Mouse (Mus musculus) forebrain, embryonic 11.5 days (tissue): ENCODE data around the gene Gatb. TPM values are rescaled to one million over a fixed set of nuclear protein-coding genes. Genes with fewer than 3 reads are reported as not detected.

Source experiments
- ATAC-seq: fragments of 200-750 bp; cut with Nextera tagmentation; replicated peaks from 2 replicates; pipeline ENCODE4 v1.8.0; 2017; ENCODE audit warnings: moderate TSS enrichment; ENCODE audit not compliant: low FRiP score
- DNase-seq: peaks from one replicate; pipeline ENCODE4 v3.0.0-alpha.2; 2017; ENCODE audit warnings: low spot score
- H3K27ac ChIP-seq: fragments of 300-500 bp; sonication (generic); 2 replicates; pipeline ENCODE4 v1.5.1; 2014; ENCODE audit warnings: low read depth, low read length
- H3K27me3 ChIP-seq: fragments of 300-500 bp; sonication (generic); 2 replicates; pipeline ENCODE4 v1.6.1; 2014; ENCODE audit warnings: mild to moderate bottlenecking, low read length, mixed read lengths; ENCODE audit not compliant: control insufficient read depth, insufficient read depth
- H3K36me3 ChIP-seq: fragments of 300-500 bp; sonication (generic); 2 replicates; pipeline ENCODE4 v1.6.1; 2014; ENCODE audit warnings: mild to moderate bottlenecking, low read length, moderate library complexity, mixed read lengths; ENCODE audit not compliant: control insufficient read depth, insufficient read depth
- H3K4me1 ChIP-seq: fragments of 300-500 bp; sonication (generic); replicated peaks from 2 replicates; pipeline ENCODE4 v1.6.1; 2014; ENCODE audit warnings: low read length, mixed read lengths; ENCODE audit not compliant: control insufficient read depth, insufficient read depth
- H3K4me2 ChIP-seq: fragments of 300-500 bp; sonication (generic); 2 replicates; pipeline ENCODE4 v1.6.1; 2014; ENCODE audit warnings: low read depth, mild to moderate bottlenecking, low read length, moderate library complexity, mixed read lengths; ENCODE audit not compliant: severe bottlenecking
- H3K4me3 ChIP-seq: fragments of 300-500 bp; sonication (generic); 2 replicates; pipeline ENCODE4 v1.5.1; 2014; ENCODE audit warnings: low read depth, low read length
- H3K9ac ChIP-seq: fragments of 300-500 bp; sonication (generic); 2 replicates; pipeline ENCODE4 v1.6.1; 2014; ENCODE audit warnings: low read length
- H3K9me3 ChIP-seq: fragments of 300-500 bp; sonication (generic); 2 replicates; pipeline ENCODE4 v1.6.1; 2016; ENCODE audit warnings: low read length, mixed read lengths; ENCODE audit not compliant: control insufficient read depth
- WGBS: fragments of 180-500 bp; shearing (Covaris S2); extraction: QIAGEN DNeasy Blood & Tissue Kit; methylation state at CpG from one replicate; pipeline ENCODE4 v1.1.7; 2014; 5-methylcytosine and 5-hydroxymethylcytosine counted together
- polyA plus RNA-seq: library from polyadenylated mRNA; unstranded; fragments of >200 nt; fragmentation: Nextera tagmentation; extraction: Ambion mirVana; gene quantifications from 2 replicates; pipeline ENCODE4 v1.2.1, GENCODE M21; 2014

Gene Gatb
- polyA plus RNA-seq, 1 experiment from 2014 or later: 25.6 TPM

- ATAC-seq (no peak), DNase-seq (no peak)
- Histone ChIP-seq H3K4me2 (no peak overlapping the region), H3K9me3 (no peaks in the 10 kb centered on the region), H3K27me3 (no peaks in the 10 kb centered on the region), H3K9ac (no peak overlapping the region), H3K27ac (no peak overlapping the region), H3K4me3 (no peak overlapping the region), H3K4me1 (peaks cover 11% of the 10 kb centered on the region; the same call in 1 of the 2 replicates), H3K36me3 (no peaks in the 10 kb centered on the region)
- WGBS: 94% methylated on average over 2 of the region's 2 CpGs
These were observed 33.8 kb downstream of the Gatb start for GRCm38 (mm10) chr3:85607753-85608152.

DNA sequence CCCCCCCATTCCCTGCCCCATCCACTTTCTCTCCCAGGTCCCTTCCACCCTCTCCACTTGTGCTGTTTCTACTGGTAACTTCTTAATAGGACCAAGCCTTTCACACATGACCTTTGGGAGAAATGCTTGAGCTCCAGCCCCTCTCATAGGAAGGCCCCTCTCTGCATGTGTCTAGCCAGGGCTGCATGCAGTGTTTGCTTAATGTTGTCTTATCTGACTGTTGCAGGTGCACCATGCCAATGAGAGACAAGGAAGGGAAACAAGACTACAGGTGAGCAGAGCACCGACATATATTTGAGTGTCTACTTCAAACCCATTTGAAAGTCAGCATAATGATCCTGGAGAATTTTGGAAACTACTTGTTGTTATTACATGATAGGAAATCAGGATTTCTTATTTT, 42.5 kb downstream of the Gatb start:
- H3K4me2 ChIP-seq: no peak overlapping the region
- no peak overlapping the region for H3K9ac ChIP-seq
- no peak overlapping the region for H3K27ac ChIP-seq
- H3K4me3 ChIP-seq: no peak overlapping the region
- no peak for DNase-seq
- no peaks in the 10 kb centered on the region for H3K4me1 ChIP-seq
- no peak for ATAC-seq
- no peaks in the 10 kb centered on the region; the same call in 1 of the 2 replicates for H3K36me3 ChIP-seq
- no peaks in the 10 kb centered on the region for H3K9me3 ChIP-seq
- no peaks in the 10 kb centered on the region for H3K27me3 ChIP-seq
- WGBS: 95% methylated on average over 1 of the region's 1 CpGs

- Histone ChIP-seq H3K27ac (no peak overlapping the region), H3K4me1 (no peaks in the 10 kb centered on the region)
- 83% methylated on average over 6 of the region's 6 CpGs for WGBS
These were observed 45.0 kb downstream of the Gatb start for GRCm38 (mm10) chr3:85618885-85619284.

DNA sequence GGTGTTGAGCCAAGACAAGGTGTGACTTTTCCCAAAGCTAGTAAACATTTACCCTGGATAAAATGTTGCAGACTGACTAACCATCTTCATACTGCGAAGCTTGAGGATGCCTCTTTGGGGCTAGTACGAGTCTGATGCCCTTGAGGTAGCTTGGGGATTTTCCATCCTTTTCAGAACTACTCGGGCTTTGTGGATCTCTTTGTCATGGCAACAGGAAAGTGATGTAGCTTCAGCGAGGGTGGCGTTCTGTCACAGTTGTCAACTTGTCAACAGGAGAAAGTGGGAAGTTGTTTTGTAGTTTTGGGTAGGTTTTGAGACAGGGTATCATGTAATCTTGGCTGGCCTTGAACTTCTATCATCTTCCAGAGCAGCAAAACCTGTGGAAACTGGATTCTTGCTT, 45.4 kb downstream of the Gatb start:
- DNase-seq (no peak), ATAC-seq (no peak)
- WGBS: 87% methylated on average over 5 of the region's 5 CpGs

More at GRCm38 (mm10) chr3:85618885-85619284, 45.0 kb downstream of the Gatb start:
- H3K9me3 ChIP-seq: no peaks in the 10 kb centered on the region
- no peak for ATAC-seq
- H3K27me3 ChIP-seq: no peaks in the 10 kb centered on the region
- no peak overlapping the region for H3K4me2 ChIP-seq
- H3K36me3 ChIP-seq: no peaks in the 10 kb centered on the region; the same call in 1 of the 2 replicates
- H3K9ac ChIP-seq: no peak overlapping the region
- DNase-seq: no peak
- H3K4me3 ChIP-seq: no peak overlapping the region

GRCm38 (mm10) chr3:85619751-85620150, 45.8 kb downstream of the Gatb start:
- 92% methylated on average over 1 of the region's 1 CpGs for WGBS

More for the DNA sequence above, 45.4 kb downstream of the Gatb start:
- H3K4me3 ChIP-seq: no peak overlapping the region
- H3K4me1 ChIP-seq: no peaks in the 10 kb centered on the region
- H3K27ac ChIP-seq: no peak overlapping the region
- H3K36me3 ChIP-seq: no peaks in the 10 kb centered on the region; the same call in 1 of the 2 replicates
- H3K27me3 ChIP-seq: no peaks in the 10 kb centered on the region
- H3K9ac ChIP-seq: no peak overlapping the region
- H3K4me2 ChIP-seq: no peak overlapping the region
- H3K9me3 ChIP-seq: no peaks in the 10 kb centered on the region

GRCm38 (mm10) chr3:85629895-85630510, 56.1 kb downstream of the Gatb start:
- Histone ChIP-seq H3K36me3 (no peaks in the 10 kb centered on the region), H3K27ac (no peak overlapping the region), H3K9me3 (no peaks in the 10 kb centered on the region), H3K4me2 (no peak overlapping the region), H3K9ac (no peak overlapping the region), H3K27me3 (no peaks in the 10 kb centered on the region), H3K4me1 (no peaks in the 10 kb centered on the region), H3K4me3 (no peak overlapping the region)
- no peak for DNase-seq
- WGBS: 98% methylated on average over 4 of the region's 4 CpGs
- ATAC-seq: no peak

More at GRCm38 (mm10) chr3:85619751-85620150, 45.8 kb downstream of the Gatb start:
- ATAC-seq (no peak), DNase-seq (no peak)
- Histone ChIP-seq H3K27ac (no peak overlapping the region), H3K9ac (no peak overlapping the region), H3K27me3 (no peaks in the 10 kb centered on the region), H3K9me3 (no peaks in the 10 kb centered on the region), H3K4me3 (no peak overlapping the region), H3K4me1 (no peaks in the 10 kb centered on the region), H3K36me3 (no peaks in the 10 kb centered on the region; the same call in 1 of the 2 replicates), H3K4me2 (no peak overlapping the region)

DNA sequence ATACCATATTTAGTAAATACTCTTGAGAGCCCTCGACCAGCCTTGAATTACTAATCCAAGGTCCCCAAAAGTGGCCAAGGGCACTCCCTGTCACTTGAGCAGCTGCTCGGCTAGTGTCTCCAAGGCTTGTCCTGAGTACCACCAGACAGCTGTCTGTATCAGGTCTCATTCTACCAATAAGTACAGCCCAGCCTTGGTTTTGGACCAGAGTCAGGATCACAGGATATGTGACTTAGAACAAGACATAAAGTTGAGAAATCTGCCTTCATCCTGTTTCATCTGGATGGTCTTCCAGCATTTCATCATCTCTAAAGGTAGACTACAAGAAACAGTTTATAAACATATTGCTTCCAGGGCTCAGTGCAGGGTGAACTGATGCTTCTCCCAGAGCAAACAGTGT, 59.8 kb downstream of the Gatb start:
- Histone ChIP-seq H3K4me1 (no peaks in the 10 kb centered on the region), H3K27ac (no peak overlapping the region), H3K9ac (no peak overlapping the region), H3K36me3 (no peaks in the 10 kb centered on the region), H3K27me3 (no peaks in the 10 kb centered on the region), H3K4me3 (no peak overlapping the region), H3K9me3 (no peaks in the 10 kb centered on the region), H3K4me2 (no peak overlapping the region)
- ATAC-seq (no peak), DNase-seq (no peak)
- WGBS: 86% methylated on average over 2 of the region's 2 CpGs

- no peaks in the 10 kb centered on the region for H3K9me3 ChIP-seq
- ATAC-seq (no peak), DNase-seq (no peak)
- no peak overlapping the region for H3K4me3 ChIP-seq
- WGBS: 84% methylated on average over 8 of the region's 8 CpGs
- H3K36me3 ChIP-seq: no peaks in the 10 kb centered on the region
- H3K4me2 ChIP-seq: no peak overlapping the region
- no peaks in the 10 kb centered on the region for H3K27me3 ChIP-seq
- H3K9ac ChIP-seq: no peak overlapping the region
- no peak overlapping the region for H3K27ac ChIP-seq
- H3K4me1 ChIP-seq: no peaks in the 10 kb centered on the region
These were observed 60.6 kb downstream of the Gatb start for GRCm38 (mm10) chr3:85634389-85635125.

GRCm38 (mm10) chr3:85635126-85635419, 61.2 kb downstream of the Gatb start:
- no peak for ATAC-seq
- no peaks in the 10 kb centered on the region for H3K36me3 ChIP-seq
- no peaks in the 10 kb centered on the region for H3K4me1 ChIP-seq
- no peak overlapping the region for H3K4me3 ChIP-seq
- no peaks in the 10 kb centered on the region for H3K9me3 ChIP-seq
- H3K27me3 ChIP-seq: no peaks in the 10 kb centered on the region
- no peak overlapping the region for H3K27ac ChIP-seq
- no peak for DNase-seq
- WGBS: 87% methylated on average over 2 of the region's 2 CpGs
- no peak overlapping the region for H3K4me2 ChIP-seq
- no peak overlapping the region for H3K9ac ChIP-seq
